Comparison of ENCODE assay signal across 34 mouse cellular contexts in genomic region chrX:12060848-12061247, GRCm38 (mm10).
"Had no signal": no experiment of that assay in that cellular context is flagged by ENCODE, and none has a peak within 500 bp of the region (broad histone marks: within the 10 kb centered on the region; RNA-seq: fewer than 3 reads in every experiment).

No protein-coding gene starts in this region.

- H3K4me2 ChIP-seq: heart, embryonic 11.5 days; heart, embryonic 12.5 days; heart, embryonic 13.5 days; heart, embryonic 15.5 days; hindbrain, embryonic 12.5 days; hindbrain, embryonic 13.5 days; hindbrain, embryonic 14.5 days; hindbrain, embryonic 15.5 days; intestine, embryonic 15.5 days had no signal

- H3K9ac ChIP-seq: heart, embryonic 12.5 days; heart, embryonic 13.5 days; heart, embryonic 15.5 days; hindbrain, embryonic 12.5 days; hindbrain, embryonic 13.5 days; hindbrain, embryonic 15.5 days; intestine, embryonic 15.5 days; kidney, embryonic 15.5 days had no signal

- H3K4me3 ChIP-seq: heart, embryonic 10.5 days; heart, embryonic 12.5 days; heart, embryonic 13.5 days; heart, embryonic 15.5 days; hindbrain, embryonic 10.5 days; hindbrain, embryonic 12.5 days; hindbrain, embryonic 13.5 days; hindbrain, embryonic 15.5 days; intestine, embryonic 15.5 days; kidney, embryonic 15.5 days; layer of hippocampus, adult 2 months had no signal

- ATAC-seq: hindbrain, embryonic 16.5 days; hindbrain, postnatal 0 days; inflammation-experienced regulatory T-cells, adult 6 months; intestine, embryonic 15.5 days; intestine, embryonic 16.5 days; intestine, postnatal 0 days had no signal

- H3K9me3 ChIP-seq: heart, embryonic 10.5 days; heart, embryonic 12.5 days; heart, embryonic 13.5 days; heart, embryonic 15.5 days; hindbrain, embryonic 10.5 days; hindbrain, embryonic 12.5 days; hindbrain, embryonic 13.5 days; hindbrain, embryonic 15.5 days; intestine, embryonic 15.5 days; kidney, embryonic 15.5 days had no signal

- DNase-seq: heart, postnatal 10 days; heart, postnatal 14 days; heart, postnatal 36 days; heart, postnatal 4 days; kidney, adult 11 months; kidney, adult 18-20 months; kidney, adult 2 months; kidney, adult 8-10 months; kidney, adult 9 months; kidney, postnatal 10 days; kidney, postnatal 14 days; kidney, postnatal 25 days; kidney, postnatal 36 days; kidney, postnatal 4 days; layer of hippocampus, adult 9-11 months; layer of hippocampus, postnatal 36 days had no signal

- H3K27ac ChIP-seq: heart, embryonic 10.5 days; heart, embryonic 13.5 days; heart, embryonic 15.5 days; hindbrain, embryonic 10.5 days; hindbrain, embryonic 14.5 days; hindbrain, embryonic 15.5 days; hindbrain, postnatal 0 days; intestine, embryonic 15.5 days; layer of hippocampus, adult 2 months had no signal
